Comparison of ENCODE assay signal across 17 mouse cellular contexts in genomic region chr2:173808942-173809341, GRCm38 (mm10).
"Had no signal": no experiment of that assay in that cellular context is flagged by ENCODE, and none has a peak within 500 bp of the region (broad histone marks: within the 10 kb centered on the region; RNA-seq: fewer than 3 reads in every experiment).

No protein-coding gene starts in this region.

- ATAC-seq: hindbrain, embryonic 16.5 days; inflammation-experienced regulatory T-cells, adult 6 months; intestine, postnatal 0 days; liver, postnatal 0 days had no signal

- H3K27me3 ChIP-seq: limb, embryonic 12.5 days; liver, embryonic 13.5 days; lung, embryonic 15.5 days; midbrain, embryonic 12.5 days had no signal

- H3K4me1 ChIP-seq: limb, embryonic 12.5 days; liver, embryonic 13.5 days; lung, embryonic 15.5 days; megakaryocyte, embryonic 14.5 days; midbrain, embryonic 12.5 days had no signal

- H3K36me3 ChIP-seq: limb, embryonic 12.5 days; liver, embryonic 13.5 days; lung, embryonic 15.5 days; midbrain, embryonic 12.5 days had no signal

- H3K9me3 ChIP-seq: limb, embryonic 12.5 days; liver, embryonic 13.5 days; lung, embryonic 15.5 days; midbrain, embryonic 12.5 days had no signal

- H3K27ac ChIP-seq: limb, embryonic 12.5 days; liver, embryonic 13.5 days; lung, embryonic 15.5 days; macrophage; midbrain, embryonic 12.5 days had no signal

- H3K4me2 ChIP-seq: limb, embryonic 12.5 days; liver, embryonic 13.5 days; lung, embryonic 15.5 days; midbrain, embryonic 12.5 days had no signal

- H3K4me3 ChIP-seq: limb, embryonic 12.5 days; liver, embryonic 13.5 days; lung, embryonic 15.5 days; megakaryocyte, embryonic 14.5 days; midbrain, embryonic 12.5 days had no signal

- DNase-seq: liver; liver, embryonic 13.5 days; liver, postnatal 0 days; lung, postnatal 14 days; retina, postnatal 1 day; right cerebral cortex, postnatal 4 days; spleen, adult 18-20 months; thymus, adult 2 months; thymus, postnatal 25 days had no signal

- H3K9ac ChIP-seq: limb, embryonic 12.5 days; liver, embryonic 13.5 days; liver, postnatal 0 days; lung, embryonic 15.5 days; midbrain, embryonic 12.5 days had no signal
